Mouse (Mus musculus) spleen, adult 2 months (tissue): ENCODE results near the gene Ctnna3.

ENCODE experiments used
- CTCF ChIP-seq: fragments of 200-500 bp; IDR thresholded peaks from 2 replicates; pipeline ENCODE4 v1.5.1; 2011; ENCODE audit warnings: mild to moderate bottlenecking, inconsistent platforms; ENCODE audit not compliant: insufficient read depth, insufficient read length, insufficient replicate concordance; ENCODE audit errors: extremely low read depth
- POLR2A ChIP-seq: fragments of 200-500 bp; IDR thresholded peaks from 2 replicates; pipeline ENCODE4 v1.6.1; 2011; ENCODE audit warnings: low read depth, low read length, inconsistent platforms

GRCm38 (mm10) chr10:63806254-63806653, 376.4 kb downstream of the Ctnna3 start:
- TF ChIP-seq CTCF = no peak
- no peak for TF ChIP-seq POLR2A
